Mouse (Mus musculus) layer of hippocampus, postnatal 36 days (tissue): ENCODE measurements around the gene Tnik. TPM values are rescaled to one million over a fixed set of nuclear protein-coding genes. Genes with fewer than 3 reads are reported as not detected.

ENCODE experiments used
- DNase-seq, 2 experiments: peaks; one replicate each; pipeline ENCODE4 v3.0.0; 2022
- total RNA-seq, 2 experiments: library from RNA; stranded (reverse); gene quantifications; 2 replicates each; pipeline ENCODE4 v1.2.3; 2021

Tnik gene
- total RNA-seq, 2 experiments from 2014 or later: 197 to 209 TPM

DNA sequence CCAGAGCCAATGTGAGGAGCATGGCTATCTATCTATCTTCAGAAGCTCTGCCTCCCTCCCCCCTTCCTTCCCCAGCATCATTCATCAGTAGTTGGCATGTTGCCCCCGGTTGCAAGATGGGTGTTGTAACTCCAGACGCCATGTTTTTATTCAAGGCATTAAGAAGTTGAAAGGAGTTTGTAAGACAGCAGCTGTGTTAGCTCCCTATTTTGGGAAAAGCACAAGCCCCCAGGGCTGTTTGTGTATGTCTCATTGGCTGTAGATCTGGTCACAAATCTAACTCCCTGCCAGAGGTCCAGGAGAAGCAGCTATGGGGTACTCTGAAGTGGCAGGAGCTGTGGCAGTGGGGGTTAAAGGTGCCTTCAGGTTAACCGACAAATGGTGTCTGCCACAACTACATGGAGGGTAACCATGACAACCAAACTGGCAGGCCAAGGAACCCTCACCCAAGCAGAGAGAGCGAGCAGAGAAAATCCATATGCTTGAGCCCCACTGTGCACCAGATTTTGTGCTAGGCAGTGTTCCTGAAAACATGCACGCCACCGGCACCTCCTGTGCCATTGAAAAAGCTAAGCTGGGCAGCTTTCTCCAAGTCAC lies 287.6 kb downstream of the Tnik start:
- DNase-seq: peak in 1 of 2 experiments; percentile 44

- DNase-seq: no peak
Measured at GRCm38 (mm10) chr3:28551756-28552155, 288.7 kb downstream of the Tnik start.

DNA sequence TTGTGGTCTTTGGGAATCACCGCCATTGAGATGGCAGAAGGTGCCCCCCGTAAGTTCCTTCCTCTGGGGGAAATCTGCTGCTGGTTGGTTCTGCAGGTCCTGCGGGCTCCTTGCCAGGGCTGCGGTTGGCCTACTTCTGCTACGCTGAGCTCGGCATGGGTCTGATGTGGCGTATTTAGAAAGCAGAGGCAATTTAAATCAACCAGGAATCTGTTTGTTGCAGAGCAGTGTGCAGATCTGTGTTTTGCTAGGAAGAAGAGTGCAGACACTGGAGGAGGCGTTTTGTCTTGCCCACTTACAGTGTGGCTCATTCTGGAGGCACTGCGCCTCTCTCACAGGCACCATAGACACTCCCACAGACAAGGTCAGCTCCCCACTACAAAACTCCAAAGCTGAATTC lies 291.9 kb downstream of the Tnik start:
- no peak for DNase-seq

DNA sequence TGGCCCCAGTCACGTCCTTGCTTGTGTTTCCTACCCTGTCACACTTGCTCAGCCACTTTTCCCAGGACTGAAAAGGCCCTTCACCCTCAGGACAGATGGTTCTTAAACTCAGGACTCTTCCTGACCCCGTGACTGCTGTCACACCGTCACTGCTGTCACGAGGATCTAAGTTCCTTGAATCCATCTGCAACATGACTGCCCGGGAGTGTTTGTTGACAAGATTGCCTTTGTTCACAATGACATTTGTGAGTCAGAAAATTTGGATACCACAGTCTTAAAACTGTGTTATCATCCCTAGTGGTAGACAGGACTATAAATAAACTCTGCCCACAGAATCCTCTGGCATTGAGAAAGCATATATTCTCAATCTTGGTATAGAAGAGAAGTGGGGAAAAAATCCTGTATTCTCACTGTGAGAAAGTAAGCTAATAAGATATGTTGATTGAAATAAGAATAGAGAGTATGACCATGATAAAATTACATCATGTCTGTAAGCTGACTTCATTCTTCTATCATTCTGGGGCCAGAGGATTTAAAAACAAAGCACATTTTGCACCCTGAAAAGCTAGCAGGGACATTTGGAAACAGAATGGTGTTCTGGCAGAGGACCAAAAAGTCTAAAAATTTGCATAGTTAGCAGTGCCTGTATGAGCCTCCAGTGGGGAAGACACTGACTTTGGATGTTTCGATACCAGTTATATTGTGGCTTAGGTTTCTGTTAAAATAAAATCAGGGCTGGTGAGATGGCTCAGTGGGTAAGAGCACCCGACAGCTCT lies 293.0 kb downstream of the Tnik start:
- no peak for DNase-seq

DNA sequence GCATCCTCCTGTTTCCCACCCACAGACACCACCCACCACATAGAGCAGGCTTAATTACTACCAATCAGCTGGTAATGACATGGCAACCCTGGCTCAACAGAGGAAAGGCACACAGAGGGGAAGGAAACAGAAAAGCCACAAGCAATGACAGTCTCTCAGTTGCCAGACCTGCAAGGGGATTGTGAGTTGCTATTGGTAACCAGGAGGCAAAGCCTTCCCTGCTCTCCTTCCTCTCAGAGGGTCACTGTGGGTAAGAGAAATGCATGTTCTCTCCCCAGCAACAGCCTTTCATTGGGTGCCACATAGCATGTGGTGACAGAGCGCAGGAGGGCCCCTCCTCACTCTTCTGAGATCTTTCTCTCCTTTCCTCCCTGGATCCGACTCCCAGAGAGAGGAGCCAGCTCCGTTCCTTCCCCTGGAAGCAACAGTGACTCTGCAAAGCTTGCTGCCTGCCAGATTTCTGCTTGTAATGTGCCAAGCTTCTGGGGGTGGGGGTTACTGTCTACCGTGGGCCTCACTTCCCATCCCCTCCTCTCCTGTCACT lies 295.4 kb downstream of the Tnik start:
- peak; percentile 65 to 68 for DNase-seq

- no peak for DNase-seq
Measured at GRCm38 (mm10) chr3:28561408-28561807, 298.4 kb downstream of the Tnik start.

DNA sequence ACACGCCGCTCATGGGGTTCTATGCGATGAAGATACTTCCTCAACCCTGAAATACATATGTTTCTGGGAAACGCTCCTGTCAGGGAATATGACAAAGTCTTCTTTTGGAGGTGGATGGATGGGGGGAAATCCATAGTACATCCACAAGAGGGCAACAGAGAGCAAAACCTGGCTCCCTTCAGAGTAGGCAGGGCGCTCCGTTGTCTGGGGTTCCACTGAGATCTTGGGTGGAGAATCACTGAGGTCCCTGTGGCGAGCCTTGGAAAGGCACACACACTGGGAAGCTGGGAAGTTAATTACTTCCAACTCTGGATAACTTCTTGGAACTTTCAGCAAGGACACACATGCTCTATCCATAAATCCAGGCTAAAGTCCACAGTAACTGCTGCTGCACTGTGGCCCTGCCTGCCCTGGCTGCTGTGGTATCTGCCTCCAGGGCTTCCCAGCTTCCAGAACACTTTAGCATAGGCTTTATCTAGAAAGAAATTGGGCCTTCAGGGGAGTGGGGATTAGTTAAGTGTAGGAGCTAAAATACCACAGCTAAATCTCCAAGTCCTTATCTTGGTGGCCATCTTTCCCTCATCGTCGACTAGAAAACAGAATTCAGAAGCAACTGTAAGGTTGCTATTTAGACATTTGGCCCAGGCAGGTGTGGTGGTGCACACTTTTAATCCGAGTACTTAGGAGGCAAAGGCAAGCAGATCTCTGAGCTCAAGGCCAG lies 299.8 kb downstream of the Tnik start:
- DNase-seq: no peak

DNA sequence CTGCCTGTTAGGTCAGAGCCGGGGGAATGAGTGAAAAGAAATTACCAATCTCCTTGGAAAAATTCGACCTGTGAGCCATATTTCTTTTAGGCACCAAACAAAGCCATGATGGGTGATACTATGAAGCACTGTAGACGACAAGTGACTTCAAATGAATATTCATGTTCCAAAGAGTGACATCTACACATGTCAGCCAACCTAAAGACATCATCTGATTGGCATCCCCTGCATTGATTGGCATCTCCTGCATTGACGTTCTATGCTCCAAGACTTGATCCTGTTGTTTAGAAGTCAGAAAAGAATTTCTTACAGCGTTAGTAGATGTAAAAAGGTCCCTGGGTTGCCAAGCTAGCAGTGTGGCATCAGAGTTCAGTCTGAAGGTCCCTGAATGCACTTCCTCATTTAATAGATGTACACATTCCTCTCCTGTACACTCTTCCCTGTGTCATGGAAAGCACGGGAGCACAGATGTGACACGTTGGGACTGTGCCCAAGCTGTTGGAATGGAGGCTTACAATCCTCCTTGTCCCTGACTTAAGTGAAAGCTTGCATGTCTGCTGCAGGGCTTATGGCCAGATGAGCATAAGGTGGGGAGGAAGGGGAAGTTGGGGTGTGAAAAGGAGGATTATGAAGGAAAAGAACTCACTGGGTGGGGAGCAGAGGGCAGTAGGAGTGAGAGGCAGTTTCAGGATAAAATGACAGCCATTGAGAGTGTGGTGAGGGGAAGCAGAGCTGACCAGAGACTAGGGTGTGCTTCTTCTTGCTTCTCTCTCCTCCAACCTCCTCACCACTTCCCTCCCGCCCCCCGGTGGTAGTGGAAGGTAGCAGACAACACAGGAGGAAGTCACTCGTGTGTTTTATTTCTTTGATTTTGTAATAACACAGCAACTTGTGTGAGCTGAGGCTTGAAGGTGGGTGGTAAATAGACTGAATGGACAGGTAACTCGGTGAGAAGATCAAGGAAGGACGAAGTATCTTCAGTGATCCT lies 301.6 kb downstream of the Tnik start:
- no peak for DNase-seq

DNA sequence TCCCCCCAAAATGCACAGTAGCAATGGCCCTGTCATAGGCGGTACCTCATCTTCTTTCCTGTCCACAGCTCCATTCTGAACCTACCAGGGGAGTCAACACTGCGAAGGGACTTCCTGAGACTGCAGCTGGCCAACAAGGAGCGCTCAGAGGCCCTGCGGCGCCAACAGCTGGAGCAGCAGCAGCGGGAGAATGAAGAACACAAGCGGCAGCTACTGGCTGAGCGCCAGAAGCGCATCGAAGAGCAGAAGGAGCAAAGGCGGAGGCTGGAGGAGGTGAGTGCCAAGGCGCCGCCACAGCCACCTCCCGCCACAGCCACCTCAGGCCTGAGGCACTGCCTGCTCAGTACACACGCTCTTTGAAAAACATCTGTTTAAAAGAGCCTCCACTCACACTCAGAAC lies 314.3 kb downstream of the Tnik start:
- DNase-seq: peak in 1 of 2 experiments; percentile 42

DNA sequence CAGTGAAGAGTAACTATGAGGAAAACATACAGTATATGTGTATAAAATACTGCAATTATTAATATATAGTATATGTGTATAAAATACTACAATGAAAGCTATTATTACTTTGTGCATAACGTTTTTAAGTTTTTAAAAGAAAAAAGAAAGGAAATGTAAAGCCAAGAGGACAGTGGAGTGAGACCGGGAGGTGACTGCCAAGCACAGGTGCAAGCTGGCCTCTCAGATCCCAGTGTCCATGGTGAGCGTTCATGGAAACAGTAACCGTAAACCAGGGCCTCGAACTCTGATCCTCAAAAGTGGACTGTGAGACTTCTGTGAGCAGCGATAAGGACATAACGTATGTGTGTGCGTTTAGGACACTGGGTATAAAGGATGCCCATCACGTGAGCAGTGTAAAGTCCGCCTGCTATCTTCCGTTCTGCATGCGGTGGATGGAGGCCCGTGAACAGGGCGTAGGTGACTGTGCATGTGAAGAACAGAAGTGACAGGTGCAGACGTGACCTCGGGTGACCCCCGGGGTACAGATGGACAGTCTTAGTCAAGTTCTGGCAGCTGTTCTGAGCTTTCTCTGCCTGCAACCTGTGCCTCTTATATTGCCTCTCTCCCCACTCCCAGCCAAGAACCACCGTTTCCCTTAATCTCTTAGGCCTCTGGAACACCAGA lies 316.1 kb downstream of the Tnik start:
- DNase-seq: no peak

DNA sequence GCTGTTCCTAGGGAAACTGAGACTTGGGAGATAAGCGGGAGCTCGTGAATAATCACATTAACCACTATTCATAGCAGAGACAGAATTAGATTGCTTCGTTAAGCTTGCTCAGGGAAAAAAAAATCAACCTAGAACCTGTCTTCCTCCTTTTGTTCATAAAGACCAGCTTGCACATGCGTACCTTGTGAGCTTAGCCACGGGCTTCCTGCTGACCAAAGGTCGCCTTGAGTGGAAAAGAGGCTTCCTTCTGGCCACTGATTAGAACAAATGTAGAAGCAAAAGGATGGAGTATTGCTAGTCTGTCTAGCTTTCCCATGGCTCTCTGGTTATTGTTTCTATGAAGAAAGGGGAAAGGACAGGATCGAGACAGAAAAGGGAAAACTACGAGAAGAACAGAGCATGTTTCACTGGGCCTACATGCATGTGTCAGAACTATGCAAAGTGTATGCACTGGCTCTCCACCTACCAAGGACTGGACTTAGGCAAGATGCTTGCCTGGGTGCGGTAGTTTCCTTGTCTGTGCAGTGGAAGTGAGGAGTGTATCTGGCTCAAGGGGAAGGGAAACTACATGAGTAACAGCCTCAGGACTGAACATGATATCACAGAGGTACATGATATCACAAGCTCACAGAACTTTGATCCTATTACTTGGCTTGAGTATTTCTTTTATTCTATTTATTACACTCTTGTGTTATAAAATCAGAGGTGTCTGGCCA lies 322.9 kb downstream of the Tnik start:
- DNase-seq: no peak

DNA sequence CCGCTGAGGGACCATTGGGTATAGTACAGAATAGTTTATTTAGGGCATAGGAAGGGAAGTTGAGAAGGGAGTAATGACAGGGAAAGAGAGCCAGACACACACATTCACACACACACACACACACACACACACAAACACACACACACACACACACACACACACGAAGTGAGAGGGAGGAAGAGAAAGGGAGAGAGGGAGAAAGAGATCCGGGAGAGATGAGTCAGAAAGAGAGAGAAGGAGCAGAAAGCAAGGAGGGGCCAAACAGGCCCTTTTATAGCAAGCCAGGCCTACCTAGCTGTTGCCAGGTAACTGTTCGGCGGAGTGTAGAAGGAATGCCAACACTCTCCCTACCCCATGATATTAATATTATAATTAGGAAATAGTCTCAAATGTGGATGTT lies 324.8 kb downstream of the Tnik start:
- no peak for DNase-seq

DNA sequence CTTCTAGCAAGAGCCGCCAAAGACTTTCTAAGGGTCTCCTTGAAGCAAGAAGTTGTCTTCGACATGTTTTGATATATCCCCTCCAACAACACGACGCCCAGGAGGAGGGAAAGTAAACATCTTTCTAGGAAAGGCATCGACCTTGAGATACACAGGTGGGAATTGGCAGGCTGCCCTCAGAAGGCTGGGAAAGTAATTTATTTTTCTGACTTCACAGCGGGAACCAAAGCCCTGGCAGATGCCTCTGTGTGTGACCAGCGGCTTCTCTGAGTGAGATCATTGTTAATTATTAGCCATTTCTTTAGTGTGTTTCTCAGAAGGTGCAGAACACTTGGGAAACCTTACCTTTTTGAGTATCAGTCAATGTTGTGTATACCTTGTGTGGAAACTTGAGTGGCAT lies 328.3 kb downstream of the Tnik start:
- DNase-seq: no peak

GRCm38 (mm10) chr3:28593922-28594321 lies 330.9 kb downstream of the Tnik start:
- no peak for DNase-seq

GRCm38 (mm10) chr3:28599476-28599875 lies 336.5 kb downstream of the Tnik start:
- DNase-seq: no peak

- no peak for DNase-seq
Measured at GRCm38 (mm10) chr3:28606741-28607140, 343.7 kb downstream of the Tnik start.

GRCm38 (mm10) chr3:28612330-28612729 lies 349.3 kb downstream of the Tnik start:
- DNase-seq: no peak

DNA sequence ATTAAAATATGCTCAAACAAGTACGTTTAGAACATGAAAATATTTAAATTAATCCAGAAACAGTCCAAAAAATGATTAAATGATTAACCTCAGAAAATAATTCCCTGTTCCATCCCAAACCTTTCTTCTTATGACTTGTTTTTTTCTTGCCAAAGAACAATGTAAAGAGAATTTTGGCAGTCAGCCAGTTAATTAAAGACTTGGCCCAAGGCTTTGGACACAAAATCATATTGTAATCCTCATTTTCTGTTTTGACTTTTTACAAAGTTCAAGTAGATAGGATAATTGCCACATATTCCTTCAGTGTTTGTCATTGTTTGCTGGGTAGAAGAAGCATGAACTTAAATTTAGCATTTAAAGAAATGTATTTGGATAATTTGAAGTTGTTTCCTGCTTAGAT lies 353.4 kb downstream of the Tnik start:
- DNase-seq: no peak

DNA sequence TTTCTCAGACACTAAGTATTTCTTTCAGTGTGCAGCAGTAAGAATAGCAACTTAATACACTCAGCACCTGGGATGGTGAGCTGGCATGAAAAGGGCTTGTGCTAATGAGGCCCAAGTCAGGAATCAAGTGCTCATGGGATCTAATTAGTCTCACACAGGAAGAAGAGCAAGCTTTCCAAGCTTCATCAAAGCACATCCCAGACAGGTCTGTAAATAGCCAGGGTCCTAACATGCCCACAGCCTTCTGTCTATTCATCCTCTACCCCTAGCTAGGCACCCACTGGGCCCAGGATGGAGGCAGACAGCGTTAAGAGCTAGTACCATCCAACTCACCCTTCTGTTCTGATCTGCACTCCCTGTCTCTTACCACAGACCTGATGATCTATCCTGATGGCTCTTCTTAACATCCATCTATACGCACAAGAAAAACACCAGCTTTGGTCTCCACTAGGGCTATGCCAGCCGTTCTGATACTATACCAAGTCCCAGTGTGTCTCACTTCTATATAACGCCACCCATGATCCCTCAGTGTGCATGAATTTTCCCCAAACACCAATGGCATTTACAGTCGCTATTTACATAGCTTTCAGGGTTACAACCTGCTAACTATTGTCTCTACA lies 354.1 kb downstream of the Tnik start:
- DNase-seq: no peak

- no peak for DNase-seq
Measured at GRCm38 (mm10) chr3:28621792-28622191, 358.8 kb downstream of the Tnik start.
